Mouse (Mus musculus) ES-Bruce4 (cell line): ENCODE results near the gene Gm13288. TPM values are rescaled to one million over a fixed set of nuclear protein-coding genes. Genes with fewer than 3 reads are reported as not detected.
"Not testable (repeated sequence)": the region's sequence is repeated elsewhere in the genome, so short reads cannot be mapped to it uniquely, and the experiment has no call there.

Experiments
- H3K27ac ChIP-seq: 2 replicates; pipeline ENCODE4 v1.5.1; 2012; ENCODE audit warnings: low read length, inconsistent platforms; ENCODE audit not compliant: insufficient read depth
- H3K27me3 ChIP-seq: 2 replicates; pipeline ENCODE4 v1.6.1; 2012; ENCODE audit warnings: mild to moderate bottlenecking, low read length, inconsistent platforms; ENCODE audit not compliant: control insufficient read depth, poor library complexity, insufficient read depth, severe bottlenecking
- H3K36me3 ChIP-seq: 2 replicates; pipeline ENCODE4 v1.6.1; 2012; ENCODE audit warnings: inconsistent platforms, mild to moderate bottlenecking, low read length, moderate library complexity; ENCODE audit not compliant: control insufficient read depth, poor library complexity, insufficient read depth, severe bottlenecking
- H3K4me1 ChIP-seq: one replicate; pipeline ENCODE4 v1.8.1; 2011; ENCODE audit warnings: low read length; ENCODE audit not compliant: control insufficient read depth, insufficient read depth
- H3K4me3 ChIP-seq: 2 replicates; pipeline ENCODE4 v1.5.1; 2011; ENCODE audit warnings: low read depth, mild to moderate bottlenecking, low read length
- H3K9ac ChIP-seq: 2 replicates; pipeline ENCODE4 v1.6.1; 2012; ENCODE audit warnings: low read depth, mild to moderate bottlenecking, inconsistent platforms; ENCODE audit not compliant: poor library complexity, severe bottlenecking
- H3K9me3 ChIP-seq: replicated peaks from 2 replicates; pipeline ENCODE4 v1.6.1; 2012; ENCODE audit warnings: mild to moderate bottlenecking, low read length, inconsistent platforms; ENCODE audit not compliant: control insufficient read depth, poor library complexity, insufficient read depth, severe bottlenecking
- CTCF ChIP-seq: IDR thresholded peaks from one replicate; pipeline ENCODE4 v1.8.1; 2011; ENCODE audit warnings: low read depth, low read length
- polyA plus RNA-seq: library from polyadenylated mRNA; stranded (reverse); fragments of >200 nt; gene quantifications from 2 replicates; pipeline ENCODE4 v1.2.4, GENCODE M21; 2011; ENCODE audit warnings: low read depth; ENCODE audit not compliant: missing spikeins, insufficient read depth, insufficient read length

Gene Gm13288
- polyA plus RNA-seq, 1 experiment, result not detected

GRCm38 (mm10) chr4:88763384-88764018 is 41.8 kb upstream of the Gm13288 start:
- Histone ChIP-seq H3K4me3 (peak overlapping the region; percentile 39), H3K9ac (peak overlapping the region; percentile 68; the same call in 1 of the 2 replicates)
- H3K9me3 ChIP-seq, H3K27ac ChIP-seq, H3K27me3 ChIP-seq, H3K36me3 ChIP-seq, H3K4me1 ChIP-seq: not testable (repeated sequence)
- TF ChIP-seq CTCF, result peak; percentile 2

GRCm38 (mm10) chr4:88773534-88773933 is 31.8 kb upstream of the Gm13288 start, which contains the start of gene Gm13290:
TSS of gene Gm13290 (plus strand) at chr4:88773834.
- H3K36me3 ChIP-seq, H3K27ac ChIP-seq, H3K9me3 ChIP-seq, H3K27me3 ChIP-seq, H3K4me1 ChIP-seq, H3K4me3 ChIP-seq, H3K9ac ChIP-seq: not testable (repeated sequence)

- H3K4me1 ChIP-seq, H3K27ac ChIP-seq, H3K27me3 ChIP-seq, H3K36me3 ChIP-seq, H3K9ac ChIP-seq, H3K4me3 ChIP-seq, H3K9me3 ChIP-seq: not testable (repeated sequence)
These were observed 28.7 kb upstream of the Gm13288 start, which contains the start of gene Gm13289 for GRCm38 (mm10) chr4:88776622-88777021. TSS of gene Gm13289 (plus strand) at chr4:88776922.

- H3K9ac ChIP-seq, H3K36me3 ChIP-seq, H3K4me3 ChIP-seq, H3K27ac ChIP-seq, H3K27me3 ChIP-seq, H3K4me1 ChIP-seq, H3K9me3 ChIP-seq: not testable (repeated sequence)
These were observed 25.8 kb upstream of the Gm13288 start, which contains the start of gene Gm13272 for GRCm38 (mm10) chr4:88779550-88779949. TSS of gene Gm13272 (plus strand) at chr4:88779850.

DNA sequence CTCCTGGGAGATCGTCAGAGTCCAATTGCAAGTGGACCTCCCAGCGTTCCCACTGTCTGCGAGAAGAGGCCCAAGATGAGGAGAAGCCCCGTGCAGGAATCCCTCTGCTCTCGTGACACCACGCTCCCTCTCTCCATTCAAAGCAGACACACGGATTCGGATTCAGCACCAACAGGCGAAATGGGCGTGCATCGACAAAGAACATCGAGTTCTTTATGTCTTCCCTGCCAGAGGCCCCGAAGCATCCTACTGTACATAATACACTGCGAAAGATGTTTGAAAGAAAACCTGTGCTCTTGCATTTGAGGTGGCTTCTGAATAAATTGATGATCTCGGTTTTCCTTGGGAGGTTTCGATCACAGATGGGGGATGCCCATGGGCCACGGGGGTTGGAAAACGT is 25.0 kb upstream of the Gm13288 start:
- not testable (repeated sequence) for H3K4me1 ChIP-seq

GRCm38 (mm10) chr4:88781831-88782230 is 23.5 kb upstream of the Gm13288 start, which contains the start of gene Ifnz:
TSS of gene Ifnz (plus strand) at chr4:88782131.
- H3K27ac ChIP-seq, H3K9ac ChIP-seq, H3K4me1 ChIP-seq, H3K9me3 ChIP-seq, H3K36me3 ChIP-seq, H3K27me3 ChIP-seq: not testable (repeated sequence)
- peak within 1 kb of the TSS; percentile 51 for H3K4me3 ChIP-seq

More for the DNA sequence above, 25.0 kb upstream of the Gm13288 start:
- not testable (repeated sequence) for H3K27ac ChIP-seq, H3K4me3 ChIP-seq, H3K36me3 ChIP-seq, H3K9ac ChIP-seq, H3K27me3 ChIP-seq, H3K9me3 ChIP-seq

DNA sequence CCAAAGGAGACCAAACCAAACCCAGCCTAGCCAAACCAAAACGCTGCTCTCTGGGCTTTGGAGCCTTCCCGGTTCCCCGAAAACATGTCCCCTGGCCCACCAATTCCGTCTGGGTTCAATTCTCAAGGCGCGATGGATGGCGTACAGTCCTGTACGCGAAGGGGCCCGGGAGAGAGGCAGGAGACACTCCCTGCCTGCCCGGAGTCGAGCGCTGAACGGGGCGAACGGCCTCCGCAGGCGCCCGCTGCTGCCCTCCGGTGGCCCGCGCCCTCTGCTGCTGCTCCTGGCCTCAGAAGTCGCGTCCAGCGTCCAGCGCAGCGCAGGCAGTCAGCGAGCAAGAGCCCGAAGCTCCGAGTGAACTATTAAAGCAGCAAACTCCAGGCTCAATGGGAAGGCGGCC is 23.0 kb upstream of the Gm13288 start:
- H3K4me3 ChIP-seq, result peak overlapping the region; percentile 51
- not testable (repeated sequence) for H3K9me3 ChIP-seq, H3K27me3 ChIP-seq, H3K36me3 ChIP-seq, H3K27ac ChIP-seq, H3K9ac ChIP-seq, H3K4me1 ChIP-seq

DNA sequence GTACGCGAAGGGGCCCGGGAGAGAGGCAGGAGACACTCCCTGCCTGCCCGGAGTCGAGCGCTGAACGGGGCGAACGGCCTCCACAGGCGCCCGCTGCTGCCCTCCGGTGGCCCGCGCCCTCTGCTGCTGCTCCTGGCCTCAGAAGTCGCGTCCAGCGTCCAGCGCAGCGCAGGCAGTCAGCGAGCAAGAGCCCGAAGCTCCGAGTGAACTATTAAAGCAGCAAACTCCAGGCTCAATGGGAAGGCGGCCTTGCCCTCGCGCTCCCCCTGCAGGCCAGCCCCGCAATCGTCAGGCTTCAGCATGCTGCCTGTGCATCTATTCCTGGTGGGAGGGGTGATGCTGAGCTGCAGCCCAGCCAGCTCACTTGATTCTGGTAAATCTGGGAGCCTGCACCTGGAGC is 19.9 kb upstream of the Gm13288 start, which contains the start of gene Gm13276:
Gm13276 (plus strand) TSS at position 301 of the 400 bp plus-strand sequence.
- not testable (repeated sequence) for H3K9me3 ChIP-seq, H3K9ac ChIP-seq, H3K27ac ChIP-seq, H3K36me3 ChIP-seq, H3K4me3 ChIP-seq, H3K27me3 ChIP-seq, H3K4me1 ChIP-seq
